Mouse (Mus musculus): Measurements from ENCODE around the gene Oprm1. TPM values are rescaled to one million over a fixed set of nuclear protein-coding genes. Genes with fewer than 3 reads are reported as not detected.

Oprm1 gene
- polyA plus RNA-seq, 1 experiment from 2014 or later, result 0.07 TPM

- no peak overlapping the region for H3K9ac ChIP-seq (ENCODE audit: low read depth, low read length)
- no peak overlapping the region for H3K4me2 ChIP-seq (ENCODE audit: low read depth, low read length)
- no peak overlapping the region for H3K27ac ChIP-seq (ENCODE audit: low read length)
- ATAC-seq (ENCODE audit: low read depth), result no peak
- H3K36me3 ChIP-seq (ENCODE audit: control insufficient read depth, insufficient read depth), result no peaks in the 10 kb centered on the region
- no peak overlapping the region for H3K4me3 ChIP-seq (ENCODE audit: low read depth, low read length)
- H3K4me1 ChIP-seq (ENCODE audit: control insufficient read depth, low read depth, low read length), result no peaks in the 10 kb centered on the region
- no peaks in the 10 kb centered on the region for H3K9me3 ChIP-seq (replicated peaks; ENCODE audit: control insufficient read depth, low read length)
- 11% methylated on average over 8 of the region's 8 CpGs for WGBS (ENCODE audit: insufficient replicate concordance)
- no peaks in the 10 kb centered on the region for H3K27me3 ChIP-seq (ENCODE audit: control insufficient read depth, insufficient read depth, low read depth, low read length)
Measured at GRCm38 (mm10) chr10:7076201-7076600, 317.9 kb downstream of the Oprm1 start.

GRCm38 (mm10) chr10:7076662-7077211 is 318.4 kb downstream of the Oprm1 start:
- Histone ChIP-seq H3K4me2 (ENCODE audit: low read depth, low read length) (no peak overlapping the region), H3K9me3 (replicated peaks; ENCODE audit: control insufficient read depth, low read length) (no peaks in the 10 kb centered on the region), H3K9ac (ENCODE audit: low read depth, low read length) (no peak overlapping the region), H3K36me3 (ENCODE audit: control insufficient read depth, insufficient read depth) (no peaks in the 10 kb centered on the region), H3K4me1 (ENCODE audit: control insufficient read depth, low read depth, low read length) (no peaks in the 10 kb centered on the region), H3K27ac (ENCODE audit: low read length) (no peak overlapping the region), H3K4me3 (ENCODE audit: low read depth, low read length) (no peak overlapping the region), H3K27me3 (ENCODE audit: control insufficient read depth, insufficient read depth, low read depth, low read length) (no peaks in the 10 kb centered on the region)
- 47% methylated on average over 7 of the region's 8 CpGs for WGBS (ENCODE audit: insufficient replicate concordance)
- no peak for ATAC-seq (ENCODE audit: low read depth)

GRCm38 (mm10) chr10:7077389-7077808 is 319.1 kb downstream of the Oprm1 start:
- no peak overlapping the region for H3K9ac ChIP-seq (ENCODE audit: low read depth, low read length)
- no peaks in the 10 kb centered on the region for H3K27me3 ChIP-seq (ENCODE audit: control insufficient read depth, insufficient read depth, low read depth, low read length)
- no peak overlapping the region for H3K4me2 ChIP-seq (ENCODE audit: low read depth, low read length)
- H3K9me3 ChIP-seq (replicated peaks; ENCODE audit: control insufficient read depth, low read length), result no peaks in the 10 kb centered on the region
- no peak overlapping the region for H3K4me3 ChIP-seq (ENCODE audit: low read depth, low read length)
- no peaks in the 10 kb centered on the region for H3K36me3 ChIP-seq (ENCODE audit: control insufficient read depth, insufficient read depth)
- WGBS (ENCODE audit: insufficient replicate concordance), result 68% methylated on average over 7 of the region's 7 CpGs
- no peak overlapping the region for H3K27ac ChIP-seq (ENCODE audit: low read length)
- ATAC-seq (ENCODE audit: low read depth), result no peak
- H3K4me1 ChIP-seq (ENCODE audit: control insufficient read depth, low read depth, low read length), result no peaks in the 10 kb centered on the region

- H3K9me3 ChIP-seq (replicated peaks; ENCODE audit: control insufficient read depth, low read length), result no peaks in the 10 kb centered on the region
- WGBS (ENCODE audit: insufficient replicate concordance), result 76% methylated on average over 1 of the region's 1 CpGs
- ATAC-seq (ENCODE audit: low read depth), result no peak
- no peaks in the 10 kb centered on the region for H3K36me3 ChIP-seq (ENCODE audit: control insufficient read depth, insufficient read depth)
- H3K27me3 ChIP-seq (ENCODE audit: control insufficient read depth, insufficient read depth, low read depth, low read length), result no peaks in the 10 kb centered on the region
- no peak overlapping the region for H3K27ac ChIP-seq (ENCODE audit: low read length)
- no peaks in the 10 kb centered on the region for H3K4me1 ChIP-seq (ENCODE audit: control insufficient read depth, low read depth, low read length)
- H3K4me3 ChIP-seq (ENCODE audit: low read depth, low read length), result no peak overlapping the region
- H3K4me2 ChIP-seq (ENCODE audit: low read depth, low read length), result no peak overlapping the region
- no peak overlapping the region for H3K9ac ChIP-seq (ENCODE audit: low read depth, low read length)
Measured at GRCm38 (mm10) chr10:7077971-7078370, 319.7 kb downstream of the Oprm1 start.

Other genes with a start within 250 kb of the Oprm1 start
- not detected in 2 replicates for gene Gm10945, start 3.3 kb downstream of the Oprm1 start, polyA plus RNA-seq (2015; fragmentation: Nextera tagmentation; extraction: Ambion mirVana)

Measured in liver, embryonic 16.5 days (tissue).